Mouse (Mus musculus): ENCODE measurements around the gene Akap7.

Gene Akap7

DNA sequence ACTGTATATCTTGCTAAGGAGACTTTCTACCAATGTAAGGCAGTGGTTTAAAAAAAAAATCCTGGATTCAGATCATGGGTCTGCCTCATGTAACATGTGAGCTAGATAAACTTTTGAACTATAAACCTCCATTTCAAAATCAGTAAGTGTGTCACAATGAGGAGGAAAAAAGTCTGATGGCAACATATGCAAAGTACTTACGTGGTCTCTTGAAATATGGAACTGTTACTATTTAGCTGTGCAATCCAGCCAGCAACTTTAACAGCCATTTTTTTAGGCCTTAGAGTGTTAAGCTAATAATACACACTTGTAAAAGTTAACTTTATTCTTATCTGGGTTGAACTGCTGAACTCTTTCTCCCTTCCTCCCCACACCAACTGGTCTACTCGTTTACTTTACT is 181.6 kb downstream of the Akap7 start:
- DNase-seq (ENCODE audit: low spot score), result no peak

DNA sequence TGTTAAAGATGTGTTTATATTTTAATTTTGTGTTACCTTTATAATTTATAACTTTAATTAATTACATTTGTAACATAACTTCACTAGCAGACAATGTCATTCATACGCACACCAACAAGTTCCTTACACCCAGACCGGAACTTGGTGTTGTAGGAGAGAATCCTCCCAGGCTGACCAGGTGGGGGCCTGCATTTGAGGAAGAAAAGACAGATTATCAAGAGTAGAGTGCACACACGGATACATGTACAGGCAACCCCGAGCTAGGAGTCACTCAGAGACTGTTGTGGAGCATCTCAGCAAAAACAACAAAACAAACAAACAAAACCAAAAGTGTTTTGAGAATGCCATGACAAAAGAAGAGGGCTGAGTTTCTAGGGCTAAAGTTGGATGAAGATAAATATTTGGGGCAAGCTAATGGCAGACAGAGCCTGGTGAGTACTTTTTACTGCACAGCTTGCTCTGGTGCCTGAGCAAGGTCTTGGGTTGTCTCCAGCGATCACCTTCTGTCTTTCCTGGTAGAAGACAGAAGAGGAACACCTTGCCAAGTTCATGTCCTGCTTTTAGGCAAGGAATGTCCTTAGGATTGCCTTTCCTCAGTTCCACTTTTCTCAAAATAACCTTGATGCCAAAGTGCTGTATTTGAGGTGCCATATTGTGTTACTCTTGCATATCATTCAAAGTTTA is 186.7 kb downstream of the Akap7 start:
- no peak for DNase-seq (ENCODE audit: low spot score)

Measured in ovary, adult 18-20 months (tissue).